Mouse (Mus musculus) frontal cortex, postnatal 25 days (tissue): ENCODE data around the gene Cntfr.
"Not testable (repeated sequence)": the region's sequence is repeated elsewhere in the genome, so short reads cannot be mapped to it uniquely, and the experiment has no call there.

Experiments
- DNase-seq, 2 experiments: peaks; one replicate each; pipeline ENCODE4 v3.0.0; 2022; ENCODE audit warnings: low spot score in 2 of 2

The Cntfr gene

DNA sequence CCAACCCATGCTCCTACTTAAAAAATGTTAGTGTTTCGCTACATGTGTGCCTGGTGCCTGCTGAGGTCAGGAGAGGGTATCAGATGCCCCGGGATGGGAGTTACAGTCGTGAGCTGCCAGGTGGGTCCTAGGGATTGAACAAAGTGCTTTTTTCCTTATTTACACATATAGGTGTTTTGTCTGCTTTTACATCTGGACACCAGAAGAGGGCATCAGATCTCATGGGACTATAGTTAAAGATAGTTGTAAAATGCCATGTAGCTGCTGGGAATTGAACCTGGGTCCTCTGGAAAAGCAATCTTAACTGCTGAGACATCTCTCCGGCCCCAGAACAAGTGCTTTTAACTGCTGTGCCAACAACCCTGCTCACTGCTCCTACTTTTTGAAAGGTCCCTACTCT lies 13.3 kb upstream of the Cntfr start:
- no peak for DNase-seq

DNA sequence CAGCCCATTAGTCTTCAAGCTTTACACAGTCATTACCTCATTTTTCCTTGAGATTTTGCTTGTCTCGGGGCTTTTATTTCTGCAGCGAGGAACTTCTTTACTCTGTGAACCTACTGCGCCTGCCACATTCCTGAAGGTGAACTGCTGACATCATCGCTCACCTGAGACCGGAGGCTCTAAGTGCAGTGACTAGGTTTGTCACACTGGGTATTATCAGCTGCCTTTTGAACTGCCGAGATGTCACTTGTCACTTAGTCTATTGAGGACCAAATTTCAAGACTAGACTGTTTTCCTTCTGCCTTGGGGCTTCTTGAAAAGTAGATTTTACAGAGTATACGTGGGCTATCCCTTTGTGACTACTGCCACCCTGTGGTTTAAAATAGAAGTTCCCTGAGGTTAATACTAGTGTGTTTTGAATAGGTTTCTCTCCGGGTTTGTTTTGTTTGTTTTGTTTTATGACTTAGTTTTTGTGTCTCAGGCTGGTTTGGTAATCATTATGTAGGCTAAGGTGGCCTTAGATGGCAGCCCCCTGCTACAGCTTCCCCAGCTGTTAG lies 11.4 kb upstream of the Cntfr start:
- DNase-seq = no peak

DNA sequence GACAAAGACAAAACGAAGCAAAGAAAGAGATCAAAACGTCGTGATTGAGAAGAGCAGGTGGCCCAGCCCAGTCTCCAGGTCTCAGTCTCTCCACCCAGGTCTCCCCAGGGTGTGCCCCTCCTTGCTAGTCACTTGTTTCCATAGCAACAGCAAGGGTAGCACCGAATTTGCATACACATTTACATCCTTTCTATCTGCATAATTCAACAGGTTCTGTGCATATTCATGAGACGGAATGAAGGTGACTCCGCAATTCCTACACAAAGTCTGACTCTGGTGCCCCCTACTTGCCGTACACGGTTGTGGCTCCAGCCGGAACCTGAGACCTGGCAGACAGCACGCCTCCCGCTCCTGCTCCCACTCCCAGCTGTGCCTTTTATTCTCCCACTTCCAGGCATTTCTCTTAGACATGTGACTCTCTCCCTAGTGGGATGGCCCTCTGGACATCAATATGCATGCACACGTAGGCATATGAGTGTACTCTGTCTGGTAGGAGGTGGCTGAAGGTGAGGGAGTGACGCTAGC lies 10.2 kb upstream of the Cntfr start:
- peak in 1 of 2 experiments; percentile 69 for DNase-seq

DNA sequence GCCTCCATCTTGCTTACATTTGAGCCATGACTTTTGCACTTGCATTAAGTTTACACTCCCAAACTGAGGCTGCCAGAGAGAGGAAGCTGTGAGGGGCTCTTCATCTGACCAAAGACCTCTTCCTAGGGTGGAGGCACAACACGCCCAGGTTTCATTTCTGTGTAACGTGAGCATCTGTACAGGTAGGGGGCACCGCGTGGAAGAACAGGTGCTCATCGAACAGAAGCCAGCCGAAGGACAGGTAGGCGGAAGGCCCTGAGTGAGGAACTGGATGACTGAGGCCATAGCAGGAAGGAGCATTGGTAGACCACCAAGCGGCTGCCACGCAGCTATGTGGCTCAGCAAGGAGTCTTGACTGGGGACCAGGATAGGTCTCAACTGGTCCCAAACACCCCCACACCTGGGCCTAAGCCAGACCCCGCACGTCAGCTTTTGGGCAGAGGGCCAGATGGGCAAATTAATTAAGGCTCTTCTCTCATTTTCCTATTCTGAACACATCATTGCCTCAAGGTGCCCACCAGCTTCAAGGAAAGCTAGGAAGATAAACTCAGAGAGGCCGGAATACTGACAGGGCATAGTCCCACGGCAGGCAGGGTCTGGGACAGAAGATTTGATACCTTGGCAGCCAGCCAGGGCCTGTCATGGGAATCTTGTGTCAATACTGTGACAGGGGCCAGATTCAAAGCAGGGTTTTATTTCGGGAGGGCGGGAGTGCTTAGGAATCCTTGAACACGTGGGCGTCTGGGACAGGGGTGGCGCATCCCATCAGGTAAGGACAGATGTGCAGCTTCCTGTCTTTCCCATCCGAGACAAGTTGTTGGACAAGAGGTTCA lies 9.2 kb upstream of the Cntfr start:
- no peak for DNase-seq

DNA sequence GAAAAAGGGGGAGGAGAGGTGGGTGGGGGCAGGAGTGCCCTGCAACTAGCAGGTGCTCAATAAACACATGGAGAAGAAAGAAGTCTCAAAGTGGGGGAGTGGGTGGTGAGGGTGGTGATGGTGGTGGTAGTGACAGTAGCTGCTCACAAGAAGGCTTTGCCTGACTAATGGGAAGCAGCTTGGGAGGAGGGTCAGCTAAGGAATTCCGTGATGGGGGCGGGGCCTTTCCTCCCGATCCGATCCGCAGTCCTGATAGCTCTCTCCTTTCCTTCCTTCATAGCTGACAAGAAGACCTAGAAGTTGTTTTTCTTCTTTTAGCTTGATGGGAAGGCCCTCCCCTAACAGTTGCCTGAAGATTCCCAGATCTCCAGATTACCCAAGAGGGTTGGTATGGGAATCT lies 7.8 kb upstream of the Cntfr start:
- no peak for DNase-seq

DNA sequence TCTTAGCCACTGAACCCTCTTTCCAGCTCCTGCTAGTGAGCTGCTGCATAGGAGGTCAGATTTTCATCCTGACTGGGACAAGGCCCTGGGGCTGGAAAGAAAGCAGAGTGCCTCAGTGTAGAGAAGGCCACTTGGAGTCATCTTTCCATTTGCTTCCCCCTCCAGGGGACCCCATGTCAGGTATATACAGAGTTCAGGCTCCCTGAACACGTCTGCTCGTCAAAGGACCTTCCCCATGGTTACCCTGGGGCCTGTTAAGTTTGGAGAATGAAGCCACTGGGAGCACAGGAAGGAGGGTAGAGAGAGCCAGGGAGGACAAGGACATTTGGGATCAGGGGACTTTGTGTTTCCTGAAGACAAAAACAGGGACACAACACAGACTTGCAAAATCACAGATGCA lies 5.3 kb upstream of the Cntfr start:
- not testable (repeated sequence) for DNase-seq

DNA sequence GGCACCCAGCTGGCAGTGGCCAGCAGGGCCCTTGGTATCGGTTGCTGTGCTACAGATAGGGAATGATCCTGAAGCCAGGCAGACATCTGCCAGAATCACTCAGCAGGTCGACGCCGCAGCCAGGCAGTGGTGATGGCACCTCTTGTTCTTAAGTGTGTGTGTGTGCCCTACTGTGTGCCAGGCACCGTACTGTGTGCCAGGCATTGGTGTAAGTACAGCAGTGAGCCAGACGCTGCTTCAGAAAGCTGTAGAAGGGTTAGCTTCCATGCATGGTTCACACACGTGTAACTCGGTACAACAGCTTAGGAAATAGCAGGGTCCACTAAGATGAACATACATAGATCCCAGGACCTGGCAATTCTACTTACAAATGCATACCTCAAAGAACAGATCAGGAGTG lies 3.3 kb upstream of the Cntfr start:
- DNase-seq = not testable (repeated sequence)

DNA sequence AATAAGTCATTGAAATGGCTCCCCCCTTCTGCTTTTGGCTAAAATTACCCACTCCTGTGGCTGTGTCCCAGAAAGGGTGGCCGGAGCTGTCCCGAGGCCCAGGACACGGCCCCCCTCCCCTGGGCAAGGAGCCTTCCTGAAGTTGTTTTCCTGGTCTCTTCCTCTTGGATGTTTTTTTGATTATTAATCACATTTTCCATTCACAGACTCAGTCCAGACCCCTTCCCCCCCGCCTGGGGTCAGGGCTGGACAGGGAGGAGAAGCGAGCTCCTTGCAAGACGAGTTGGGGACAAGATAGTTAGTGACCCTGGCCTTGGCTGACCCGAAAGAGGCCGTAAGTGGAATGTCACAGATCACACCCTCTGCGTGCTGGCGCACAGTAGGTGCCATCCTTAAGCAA lies 2.9 kb upstream of the Cntfr start, which contains the start of gene Il11ra1:
Il11ra1 (plus strand) TSS at position 207 of the 400 bp plus-strand sequence.
- not testable (repeated sequence) for DNase-seq

DNA sequence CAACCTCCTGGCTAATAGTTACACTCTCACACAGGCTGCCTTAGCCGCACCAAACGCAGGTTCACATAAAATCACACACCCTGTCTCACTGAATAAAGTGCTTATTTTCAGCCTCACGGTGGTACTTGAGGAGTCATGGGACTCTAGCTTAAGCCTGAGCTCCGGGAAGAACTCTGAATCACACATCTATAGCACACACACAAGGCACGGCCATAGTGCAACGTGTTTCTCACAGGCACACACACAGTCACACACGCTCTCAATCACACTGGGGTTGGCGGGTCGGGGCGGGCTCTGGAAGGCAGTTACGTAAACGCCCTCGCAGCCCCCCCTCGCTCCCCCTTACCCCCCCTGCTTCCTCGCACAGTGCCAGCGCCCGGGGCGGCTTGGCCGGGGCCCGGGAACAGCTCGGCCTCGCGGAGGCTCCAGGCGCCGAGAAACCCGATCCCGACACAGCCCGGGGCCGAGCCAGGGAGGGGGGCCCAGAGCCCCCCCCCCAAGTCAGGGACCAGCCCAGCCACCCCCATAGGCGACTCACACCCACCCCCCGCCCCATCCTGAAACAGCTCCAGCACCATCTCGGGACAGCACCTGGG lies 1.6 kb upstream of the Cntfr start:
- not testable (repeated sequence) for DNase-seq

DNA sequence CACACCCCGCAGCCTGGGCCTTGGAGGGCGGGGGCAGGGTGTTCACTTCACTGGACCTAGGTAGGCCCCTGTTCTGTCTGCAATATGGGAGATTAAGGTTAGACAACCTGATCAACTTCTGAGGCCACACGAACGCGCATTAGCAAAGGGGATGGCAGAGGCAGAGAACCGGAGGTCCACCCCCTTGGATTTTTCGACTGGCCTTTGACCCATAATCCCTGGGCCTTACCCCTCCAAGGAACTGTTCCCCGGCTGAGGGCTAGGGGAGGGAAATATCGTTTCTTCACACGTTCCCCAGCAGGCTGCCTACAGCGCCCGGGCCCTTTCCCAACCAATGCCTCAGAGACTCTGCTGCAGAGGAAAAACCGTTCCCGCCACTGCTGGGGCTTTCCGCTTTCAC lies 437 bp downstream of the Cntfr start:
- not testable (repeated sequence) for DNase-seq

DNA sequence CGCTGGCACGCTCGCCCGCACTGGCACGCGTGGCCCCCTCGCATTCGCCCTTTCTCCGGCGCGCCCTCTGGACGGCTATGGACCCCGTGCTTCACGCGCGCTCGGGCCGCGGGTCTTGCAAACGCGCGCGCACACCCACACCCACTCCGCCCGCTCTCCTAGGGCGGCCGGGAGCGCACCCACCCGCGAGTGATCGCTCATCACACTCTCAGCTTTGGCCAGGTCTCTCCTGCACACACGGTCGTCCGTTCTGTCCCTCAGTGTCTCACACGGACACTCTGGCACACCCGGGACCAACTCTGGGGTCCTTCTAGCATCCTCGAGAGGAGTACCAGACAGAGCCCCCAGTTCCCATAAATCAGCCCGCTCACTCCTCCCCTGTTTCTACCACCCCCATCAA lies 1.1 kb downstream of the Cntfr start:
- DNase-seq = not testable (repeated sequence)

DNA sequence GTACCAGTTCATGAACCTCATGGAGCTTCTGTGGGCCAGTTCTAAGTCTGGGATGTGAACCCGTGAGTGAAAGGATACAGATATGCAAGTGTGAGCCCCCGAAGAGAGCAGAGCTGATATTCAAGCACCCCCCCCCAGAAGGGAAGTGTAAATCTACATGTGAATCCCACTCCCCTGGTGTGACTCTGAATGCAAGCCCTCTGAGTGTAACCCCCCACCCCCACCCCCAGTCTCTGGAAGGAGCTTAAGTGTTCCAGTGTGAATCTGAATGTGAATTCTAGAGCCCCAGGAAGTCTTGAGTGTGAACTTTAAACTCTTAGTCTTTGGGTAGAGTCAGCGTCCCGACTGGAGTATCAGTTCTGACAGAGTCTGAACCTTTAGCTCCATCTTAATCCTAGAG lies 3.4 kb downstream of the Cntfr start:
- not testable (repeated sequence) for DNase-seq

DNA sequence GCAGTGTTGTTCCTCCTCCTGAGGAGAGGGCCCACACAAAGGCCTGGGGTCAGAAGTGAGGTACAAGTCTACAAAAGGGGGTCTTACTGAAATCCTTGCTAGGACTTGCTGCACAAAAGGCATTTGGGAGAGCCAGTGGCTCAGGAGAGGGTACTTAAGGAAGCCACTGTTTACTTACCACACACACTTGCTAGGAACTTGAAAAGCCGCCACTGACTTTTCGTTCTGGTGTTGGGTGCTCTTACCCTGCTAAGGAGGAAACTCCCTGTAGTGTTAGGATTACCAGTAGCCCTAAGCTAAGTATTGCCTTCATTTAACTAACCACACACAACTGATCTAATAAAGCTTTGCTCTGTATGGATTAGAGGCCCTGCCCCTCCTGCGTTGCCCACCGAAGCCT lies 6.9 kb downstream of the Cntfr start:
- DNase-seq = not testable (repeated sequence)

DNA sequence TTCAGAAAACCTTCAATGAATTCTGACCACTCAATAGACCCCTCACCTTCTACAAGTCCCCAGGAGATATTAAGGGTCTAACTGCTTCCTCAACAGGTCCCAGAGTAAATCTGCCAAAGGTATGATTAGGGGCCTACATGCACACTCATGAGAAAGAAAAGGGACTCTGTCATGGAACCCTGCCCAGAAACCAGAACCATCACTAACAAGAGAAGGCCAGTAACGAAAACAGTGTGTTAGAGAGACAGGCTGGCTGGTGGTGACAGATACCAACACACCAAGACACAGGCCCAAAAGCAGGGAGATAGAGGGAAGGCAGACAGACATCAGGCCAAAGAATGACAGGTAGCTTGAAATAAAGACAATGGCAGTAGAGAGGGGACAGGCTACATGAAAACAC lies 8.3 kb downstream of the Cntfr start:
- not testable (repeated sequence) for DNase-seq

DNA sequence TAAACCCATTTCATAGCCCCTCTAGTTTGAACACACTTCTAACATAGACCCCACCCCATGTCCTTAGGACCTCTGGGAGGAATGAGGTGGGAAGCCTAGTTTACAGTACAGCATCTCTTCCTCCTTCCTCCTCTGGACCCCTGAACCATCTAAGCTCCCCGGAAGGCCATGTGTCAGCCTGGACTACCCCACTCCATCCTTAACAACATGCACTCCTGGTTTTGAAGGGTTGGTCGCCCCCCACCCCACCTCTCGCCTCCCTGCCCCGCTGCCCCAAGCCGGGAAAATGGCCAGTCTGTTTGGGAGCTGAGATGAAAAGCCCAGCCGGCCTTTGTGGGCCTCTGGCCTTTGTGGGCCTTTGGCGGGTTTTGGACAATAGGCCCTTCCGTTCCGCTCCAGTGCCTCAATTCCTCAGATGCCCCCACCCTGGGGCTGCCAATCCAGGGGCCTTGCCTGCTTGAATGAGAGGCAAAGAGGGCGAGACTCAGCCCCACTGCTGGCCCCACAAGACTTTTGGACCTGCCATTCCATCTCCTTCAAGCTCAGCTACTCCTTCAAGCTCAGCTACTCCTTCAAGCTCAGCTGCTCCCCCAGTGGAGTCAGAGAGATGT lies 10.9 kb downstream of the Cntfr start:
- DNase-seq = not testable (repeated sequence)

DNA sequence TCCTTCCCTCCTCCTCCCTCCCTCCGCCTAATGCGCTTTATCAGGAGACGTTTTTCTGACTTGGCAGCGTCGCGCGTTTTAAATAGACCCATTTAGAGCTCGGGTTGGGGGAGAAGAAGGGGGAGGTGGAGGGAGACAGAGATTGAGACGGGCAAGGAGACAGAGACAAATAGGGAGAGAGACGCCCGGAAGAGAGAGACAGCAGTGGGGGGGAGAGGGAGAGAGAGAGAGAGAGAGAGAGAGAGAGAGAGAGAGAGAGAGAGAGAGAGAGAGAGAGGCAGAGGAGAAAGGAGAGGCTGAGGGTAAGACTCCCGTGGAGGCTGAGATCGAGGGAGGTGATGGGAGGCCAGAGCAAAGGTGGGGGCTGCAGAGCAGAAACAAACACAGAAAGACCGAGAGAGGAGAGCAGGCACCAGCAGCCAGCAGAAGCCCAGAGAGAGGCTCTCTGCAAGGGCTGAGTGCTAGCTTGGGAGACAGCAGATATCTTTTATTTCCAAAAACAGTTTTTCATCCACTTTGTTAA lies 11.9 kb downstream of the Cntfr start:
- not testable (repeated sequence) for DNase-seq

DNA sequence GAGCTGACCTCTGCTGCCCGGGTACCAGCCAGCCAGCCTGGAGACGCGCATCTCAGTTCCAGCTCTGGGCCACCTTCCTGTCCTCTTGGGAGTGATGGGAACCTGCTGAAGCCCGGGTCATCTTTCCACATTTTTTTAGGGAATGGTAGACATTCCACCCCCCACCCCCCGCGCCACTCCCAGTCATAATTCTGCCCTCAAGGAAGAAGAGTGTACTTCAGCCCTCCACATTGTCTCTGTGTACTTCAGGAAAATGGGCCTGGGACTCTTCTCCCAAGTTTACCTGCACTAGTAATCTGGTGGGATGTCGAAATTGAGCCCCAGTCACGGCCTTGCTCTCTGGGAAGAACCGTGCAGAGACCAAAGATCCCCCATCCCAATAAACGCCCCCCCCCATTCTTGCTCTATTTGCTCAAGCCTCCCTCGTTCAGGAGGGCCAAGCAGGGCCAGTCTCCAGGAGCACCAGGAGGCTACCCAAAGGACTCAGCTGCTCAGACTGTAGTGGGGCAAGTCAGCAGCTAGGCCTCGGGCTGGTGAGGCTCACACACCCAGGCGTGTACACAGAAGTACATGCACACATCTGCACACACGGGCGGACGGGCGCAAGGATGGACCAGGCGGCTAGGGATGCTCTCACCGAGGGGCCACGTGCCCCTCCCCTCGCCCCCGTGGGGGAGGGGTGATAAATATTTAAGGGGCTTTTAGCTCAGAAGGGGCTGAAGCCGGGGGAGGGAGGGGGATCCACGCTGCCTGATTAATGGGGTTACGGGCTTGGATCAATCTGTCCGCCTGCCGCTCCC lies 12.6 kb downstream of the Cntfr start:
- DNase-seq = not testable (repeated sequence)

DNA sequence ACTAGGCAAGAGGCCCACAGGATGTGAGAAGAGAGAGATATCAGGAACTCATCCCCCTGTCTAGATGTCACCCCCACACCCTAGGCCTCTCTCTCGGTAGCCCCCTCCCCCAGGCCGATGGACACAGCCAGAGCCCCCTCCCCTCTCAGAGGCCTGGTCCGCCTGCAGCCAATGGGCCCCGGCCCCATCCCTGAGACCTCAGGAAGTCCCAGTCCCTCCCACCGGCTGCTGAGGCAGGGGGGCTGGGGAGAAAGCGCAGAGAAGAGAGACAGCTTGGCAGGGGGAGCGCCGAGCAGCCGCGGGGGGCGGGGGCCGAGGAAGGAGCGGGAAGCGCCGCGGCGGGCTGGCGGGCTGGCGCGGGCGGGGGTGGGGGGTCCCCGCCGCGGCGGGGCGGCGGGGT lies 13.6 kb downstream of the Cntfr start:
- not testable (repeated sequence) for DNase-seq

DNA sequence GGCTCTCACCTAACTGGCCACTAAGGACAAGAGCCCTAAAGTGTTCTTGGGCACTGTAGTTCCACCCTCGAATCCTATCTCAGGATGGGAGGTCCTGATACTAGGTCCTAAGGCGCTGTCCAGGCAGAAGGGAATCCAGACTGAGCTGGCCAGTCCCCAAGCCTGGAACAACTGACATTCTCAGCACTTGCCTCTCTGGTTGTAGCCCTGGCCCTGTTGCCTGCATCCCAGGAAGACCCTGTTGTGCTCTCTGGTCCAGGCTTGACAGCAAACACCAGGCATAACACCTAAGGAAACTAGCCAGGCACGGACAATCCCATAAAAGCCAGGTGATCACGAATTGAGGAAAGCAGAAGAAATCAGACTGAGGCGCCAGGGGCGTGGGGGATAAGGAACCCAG lies 14.1 kb downstream of the Cntfr start:
- no peak for DNase-seq

DNA sequence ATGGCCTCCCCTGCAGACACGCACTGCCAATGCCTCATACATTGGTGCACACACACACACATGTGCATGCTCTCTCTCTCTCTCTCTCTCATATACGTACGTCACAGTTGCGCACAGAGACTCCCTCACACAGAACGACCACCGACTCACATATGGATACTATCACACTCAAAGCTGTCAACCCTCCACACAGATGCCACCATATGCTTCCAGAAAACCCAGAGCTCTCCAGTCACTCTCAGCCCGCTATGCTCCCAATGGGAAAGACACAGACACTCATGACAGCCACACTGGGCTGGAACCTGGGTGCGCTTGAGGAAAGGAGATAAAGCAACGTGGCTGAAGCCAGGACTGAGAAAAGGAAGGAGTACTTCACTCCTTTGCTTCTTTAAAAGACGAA lies 14.9 kb downstream of the Cntfr start:
- no peak for DNase-seq

DNA sequence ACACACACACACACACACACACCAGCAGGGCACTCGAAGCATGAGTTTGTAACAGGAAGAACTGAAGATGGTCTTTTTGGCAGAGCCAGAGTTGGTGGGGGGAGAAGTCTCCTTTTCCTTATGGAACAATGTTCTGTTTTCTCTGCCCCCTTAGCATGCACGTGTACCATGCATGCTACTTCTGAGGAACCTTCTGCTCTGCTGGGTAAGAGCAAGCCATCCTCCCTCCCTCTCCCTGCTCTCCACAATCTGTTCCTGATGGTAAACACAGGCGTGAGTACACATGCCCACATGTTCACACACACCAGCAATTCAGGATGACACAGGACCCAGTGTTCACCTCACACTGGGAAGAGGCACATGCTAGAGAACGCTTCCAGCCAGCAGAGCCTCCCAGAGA lies 15.7 kb downstream of the Cntfr start:
- DNase-seq = no peak
